Mouse (Mus musculus): ENCODE measurements around the gene Fxyd7. TPM values are rescaled to one million over a fixed set of nuclear protein-coding genes. Genes with fewer than 3 reads are reported as not detected.

The Fxyd7 gene
- total and polyA plus RNA-seq, 2 experiments from 2014 or later, result 0.72 TPM; not detected in 1

DNA sequence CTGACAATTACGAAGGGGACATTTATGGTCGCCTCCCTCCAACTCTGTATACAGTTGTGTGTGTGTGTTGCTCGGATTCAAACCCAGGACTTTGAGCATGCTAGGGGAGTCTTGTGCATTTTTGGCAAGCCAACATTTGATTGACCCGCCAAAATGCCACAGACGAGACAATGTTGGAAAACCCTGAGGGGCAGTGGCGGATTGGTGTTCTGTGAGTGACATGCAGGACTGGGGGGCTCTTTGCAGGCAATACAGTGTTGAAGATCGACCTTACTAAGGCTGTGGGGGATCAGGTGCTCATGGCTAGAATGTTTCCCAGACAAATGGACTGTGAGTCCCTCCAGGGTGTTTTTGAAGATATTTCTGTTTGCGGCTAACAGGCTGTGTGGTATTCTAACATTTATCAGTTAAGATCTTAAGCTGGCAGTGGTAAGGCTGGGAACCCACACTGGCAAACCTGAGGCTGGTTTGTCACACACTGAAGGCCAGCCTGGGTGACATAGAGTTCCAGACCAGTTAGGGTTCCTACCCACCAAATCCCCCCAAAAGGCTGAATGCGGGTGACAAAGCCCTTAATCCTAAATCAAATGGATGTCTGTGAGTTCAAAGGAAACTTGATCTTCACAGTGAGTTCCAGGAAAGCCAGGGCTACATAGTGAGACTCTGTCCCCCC lies 45.8 kb upstream of the Fxyd7 start:
- Histone ChIP-seq H3K4me3 (ENCODE audit: low read depth, low read length) (no peak overlapping the region), H3K36me3 (replicated peaks; ENCODE audit: control insufficient read depth, insufficient read depth, low read length) (no peaks in the 10 kb centered on the region), H3K4me2 (ENCODE audit: low read depth, low read length) (no peak overlapping the region), H3K9ac (replicated peaks; ENCODE audit: low read depth, low read length) (no peak overlapping the region), H3K4me1 (ENCODE audit: control insufficient read depth, insufficient read depth) (no peaks in the 10 kb centered on the region), H3K9me3 (replicated peaks; ENCODE audit: control insufficient read depth, low read length) (no peaks in the 10 kb centered on the region), H3K27ac (ENCODE audit: low read depth) (no peak overlapping the region), H3K27me3 (ENCODE audit: control insufficient read depth, insufficient read depth, low read length) (peaks cover 1% of the 10 kb centered on the region; the same call in 1 of the 2 replicates)
- ATAC-seq (ENCODE audit: insufficient read depth, low read depth) (no peak), DNase-seq (ENCODE audit: low spot score) (no peak)
- WGBS, result 72% methylated on average over 9 of the region's 9 CpGs
- TF ChIP-seq CTCF (IDR thresholded peaks at IDR 0.05; ENCODE audit: low read depth) (no peak), EP300 (IDR thresholded peaks at IDR 0.05; ENCODE audit: low read depth) (no peak)

DNA sequence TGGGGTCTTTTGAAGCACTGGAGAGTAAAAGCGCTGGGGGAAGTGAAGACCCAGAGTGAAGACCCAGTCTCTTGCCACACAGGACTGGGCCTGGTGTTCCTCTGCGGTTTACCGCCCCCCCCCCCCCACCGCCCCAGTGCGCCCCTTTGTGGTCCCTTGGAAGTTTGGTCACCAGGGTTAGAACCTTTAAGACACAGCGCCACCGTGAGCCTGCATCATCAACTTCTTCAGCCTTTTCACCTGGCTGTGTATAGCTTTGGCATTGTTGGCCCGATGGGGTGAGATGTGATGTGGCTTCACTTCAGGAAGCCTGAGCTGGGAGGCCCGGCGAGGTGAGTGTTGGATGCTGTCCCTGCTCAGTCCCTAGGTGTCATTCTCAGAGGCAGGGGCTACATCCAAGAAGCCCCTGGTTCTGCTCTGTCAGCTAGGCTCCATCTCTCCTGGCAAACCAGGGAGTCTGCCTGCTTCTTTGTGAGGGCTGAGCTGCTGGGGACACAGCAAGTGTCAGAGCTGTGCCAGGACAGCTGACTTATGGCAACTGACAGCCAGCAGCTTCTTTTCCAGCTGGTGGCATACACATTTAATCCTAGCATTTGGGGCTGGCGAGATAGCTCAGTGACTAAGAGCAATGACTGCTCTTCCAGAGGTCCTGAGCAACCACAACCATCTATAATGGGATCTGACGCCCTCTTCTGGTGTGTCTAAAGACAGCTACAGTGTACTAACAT lies 43.7 kb upstream of the Fxyd7 start:
- H3K36me3 ChIP-seq (replicated peaks; ENCODE audit: control insufficient read depth, insufficient read depth, low read length), result no peaks in the 10 kb centered on the region
- H3K4me2 ChIP-seq (ENCODE audit: low read depth, low read length), result no peak overlapping the region
- no peaks in the 10 kb centered on the region; the same call in 1 of the 2 replicates for H3K27me3 ChIP-seq (ENCODE audit: control insufficient read depth, insufficient read depth, low read length)
- WGBS, result 27% methylated on average over 12 of the region's 12 CpGs
- DNase-seq (ENCODE audit: low spot score) (no peak), ATAC-seq (ENCODE audit: insufficient read depth, low read depth) (no peak)
- TF ChIP-seq EP300 (IDR thresholded peaks at IDR 0.05; ENCODE audit: low read depth), result no peak
- no peak for TF ChIP-seq CTCF (IDR thresholded peaks at IDR 0.05; ENCODE audit: low read depth)
- no peaks in the 10 kb centered on the region for H3K9me3 ChIP-seq (replicated peaks; ENCODE audit: control insufficient read depth, low read length)
- no peak overlapping the region for H3K9ac ChIP-seq (replicated peaks; ENCODE audit: low read depth, low read length)
- no peaks in the 10 kb centered on the region for H3K4me1 ChIP-seq (ENCODE audit: control insufficient read depth, insufficient read depth)
- H3K27ac ChIP-seq (ENCODE audit: low read depth), result no peak overlapping the region
- no peak overlapping the region for H3K4me3 ChIP-seq (ENCODE audit: low read depth, low read length)

DNA sequence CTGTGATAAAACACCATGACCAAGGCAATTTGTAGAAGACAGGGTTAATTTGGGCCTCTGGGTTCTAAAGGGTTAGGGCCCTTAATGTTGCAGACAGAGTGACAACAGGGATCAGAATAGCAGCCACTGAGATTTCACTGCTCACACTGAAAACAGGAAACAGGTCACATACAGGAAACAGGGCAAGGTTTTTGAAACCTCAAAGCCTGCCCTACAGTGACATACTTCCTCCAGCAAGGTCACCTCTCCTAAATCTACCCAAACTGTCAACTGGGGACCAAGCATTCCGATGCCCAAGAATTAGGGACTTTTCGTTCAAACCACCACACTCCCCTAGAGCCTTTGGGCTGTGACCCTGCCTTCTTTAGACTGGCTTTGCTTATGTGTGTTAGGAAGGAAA lies 38.5 kb upstream of the Fxyd7 start:
- DNase-seq (ENCODE audit: low spot score) (no peak), ATAC-seq (ENCODE audit: insufficient read depth, low read depth) (no peak)
- no peaks in the 10 kb centered on the region for H3K9me3 ChIP-seq (replicated peaks; ENCODE audit: control insufficient read depth, low read length)
- H3K4me1 ChIP-seq (ENCODE audit: control insufficient read depth, insufficient read depth), result peaks cover 9% of the 10 kb centered on the region
- H3K9ac ChIP-seq (replicated peaks; ENCODE audit: low read depth, low read length), result no peak overlapping the region
- TF ChIP-seq CTCF (IDR thresholded peaks at IDR 0.05; ENCODE audit: low read depth) (no peak), EP300 (IDR thresholded peaks at IDR 0.05; ENCODE audit: low read depth) (no peak)
- no peaks in the 10 kb centered on the region for H3K36me3 ChIP-seq (replicated peaks; ENCODE audit: control insufficient read depth, insufficient read depth, low read length)
- H3K27me3 ChIP-seq (ENCODE audit: control insufficient read depth, insufficient read depth, low read length), result no peaks in the 10 kb centered on the region; the same call in 1 of the 2 replicates
- H3K27ac ChIP-seq (ENCODE audit: low read depth), result no peak overlapping the region
- H3K4me2 ChIP-seq (ENCODE audit: low read depth, low read length), result no peak overlapping the region
- H3K4me3 ChIP-seq (ENCODE audit: low read depth, low read length), result no peak overlapping the region
- 72% methylated on average over 2 of the region's 2 CpGs for WGBS

DNA sequence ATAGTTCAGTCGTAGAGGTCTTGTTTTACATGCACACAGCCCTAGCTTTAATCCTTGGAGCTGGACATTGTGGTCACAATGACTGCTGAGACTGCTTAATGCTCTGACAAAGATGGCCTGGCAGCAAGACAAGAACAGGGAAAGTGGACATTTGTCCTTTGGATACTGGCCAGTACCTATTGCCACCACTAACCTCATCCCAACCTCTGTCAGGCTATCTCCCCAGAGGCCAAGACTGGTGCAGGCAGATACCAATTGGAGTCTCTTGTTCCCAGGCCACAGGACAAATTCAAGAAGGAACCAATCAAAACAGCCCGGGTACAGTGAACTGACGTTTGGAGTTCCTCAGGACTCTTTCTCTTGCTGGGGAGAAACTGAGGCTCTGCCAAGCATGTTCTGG lies 36.9 kb upstream of the Fxyd7 start:
- WGBS, result 55% methylated on average over 3 of the region's 3 CpGs
- Histone ChIP-seq H3K27ac (ENCODE audit: low read depth) (no peak overlapping the region), H3K9me3 (replicated peaks; ENCODE audit: control insufficient read depth, low read length) (no peaks in the 10 kb centered on the region), H3K27me3 (ENCODE audit: control insufficient read depth, insufficient read depth, low read length) (no peaks in the 10 kb centered on the region), H3K4me3 (ENCODE audit: low read depth, low read length) (no peak overlapping the region), H3K4me2 (ENCODE audit: low read depth, low read length) (no peak overlapping the region), H3K36me3 (replicated peaks; ENCODE audit: control insufficient read depth, insufficient read depth, low read length) (no peaks in the 10 kb centered on the region), H3K4me1 (ENCODE audit: control insufficient read depth, insufficient read depth) (peaks cover 9% of the 10 kb centered on the region), H3K9ac (replicated peaks; ENCODE audit: low read depth, low read length) (no peak overlapping the region)
- DNase-seq (ENCODE audit: low spot score) (no peak), ATAC-seq (ENCODE audit: insufficient read depth, low read depth) (no peak)
- TF ChIP-seq EP300 (IDR thresholded peaks at IDR 0.05; ENCODE audit: low read depth), result no peak
- no peak for TF ChIP-seq CTCF (IDR thresholded peaks at IDR 0.05; ENCODE audit: low read depth)

DNA sequence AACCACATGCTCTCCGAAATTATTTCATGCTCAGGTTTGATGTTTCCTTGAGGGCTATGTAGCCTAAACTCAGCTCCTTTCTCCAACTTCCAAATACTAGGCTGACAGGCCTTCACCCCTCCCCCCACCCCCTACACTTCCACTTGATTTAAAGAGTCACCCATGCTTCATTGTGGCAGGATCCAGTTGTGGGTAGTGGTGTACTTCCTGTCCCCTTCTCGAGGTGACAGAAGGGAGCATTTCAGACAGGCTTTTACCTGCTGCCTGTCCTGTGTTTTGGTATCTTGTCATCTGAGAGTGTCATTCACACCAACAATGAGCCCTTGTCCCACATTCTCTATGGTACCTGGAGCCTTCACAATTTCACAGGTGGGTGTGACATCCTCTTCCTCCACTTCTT lies 36.0 kb upstream of the Fxyd7 start:
- no peak overlapping the region for H3K4me3 ChIP-seq (ENCODE audit: low read depth, low read length)
- H3K36me3 ChIP-seq (replicated peaks; ENCODE audit: control insufficient read depth, insufficient read depth, low read length), result no peaks in the 10 kb centered on the region
- H3K4me2 ChIP-seq (ENCODE audit: low read depth, low read length), result no peak overlapping the region
- ATAC-seq (ENCODE audit: insufficient read depth, low read depth) (no peak), DNase-seq (ENCODE audit: low spot score) (no peak)
- WGBS, result 48% methylated on average over 2 of the region's 2 CpGs
- H3K4me1 ChIP-seq (ENCODE audit: control insufficient read depth, insufficient read depth), result peaks cover 9% of the 10 kb centered on the region
- no peak overlapping the region for H3K27ac ChIP-seq (ENCODE audit: low read depth)
- no peaks in the 10 kb centered on the region for H3K27me3 ChIP-seq (ENCODE audit: control insufficient read depth, insufficient read depth, low read length)
- H3K9me3 ChIP-seq (replicated peaks; ENCODE audit: control insufficient read depth, low read length), result no peaks in the 10 kb centered on the region
- TF ChIP-seq EP300 (IDR thresholded peaks at IDR 0.05; ENCODE audit: low read depth) (no peak), CTCF (IDR thresholded peaks at IDR 0.05; ENCODE audit: low read depth) (no peak)
- no peak overlapping the region for H3K9ac ChIP-seq (replicated peaks; ENCODE audit: low read depth, low read length)

All from heart, postnatal 0 days (tissue).